Mouse (Mus musculus) liver, embryonic 14.5 days (tissue): ENCODE measurements at regions not wholly inside any gene's neighbourhood (a gene's known extent, or its start where the extent isn't known, plus 50 kb on each side); places are given as distances from the start of the nearest gene placed in this dataset.
A peak's percentile ranks its signal among the peaks of the same experiment; 100 is the strongest.

Source experiments
- ATAC-seq: fragments of 200-750 bp; cut with Nextera tagmentation; 2 replicates; pipeline ENCODE4 v1.8.0; 2017; ENCODE audit warnings: moderate number of reproducible peaks, mild to moderate bottlenecking, moderate library complexity; ENCODE audit not compliant: insufficient read depth
- DNase-seq, 3 experiments: peaks; one replicate each; pipeline ENCODE4 v3.0.0-alpha.2; 2012 to 2013; ENCODE audit warnings: low read depth in 3 of 3, low spot score in 3 of 3
- H3K27ac ChIP-seq: fragments of 300-500 bp; sonication (generic); 2 replicates; pipeline ENCODE4 v1.5.1; 2014; ENCODE audit warnings: moderate library complexity, mild to moderate bottlenecking, control low read depth, inconsistent platforms
- H3K27me3 ChIP-seq: fragments of 300-500 bp; sonication (generic); 2 replicates; pipeline ENCODE4 v1.6.1; 2014; ENCODE audit warnings: mild to moderate bottlenecking, low read length, moderate library complexity; ENCODE audit not compliant: control insufficient read depth, insufficient read depth
- H3K36me3 ChIP-seq: fragments of 300-500 bp; sonication (generic); replicated peaks from 2 replicates; pipeline ENCODE4 v1.6.1; 2014; ENCODE audit warnings: low read depth; ENCODE audit not compliant: control insufficient read depth, insufficient read depth
- H3K4me1 ChIP-seq, 2 experiments: fragments of 200-500 bp in 1 of 2; fragments of 300-500 bp in 1 of 2; sonication (generic) in 1 of 2; replicated peaks; 2 replicates each; pipeline ENCODE4 v1.6.1; 2012 to 2014; ENCODE audit warnings: antibody characterized with exemption in 1 of 2, inconsistent platforms in 1 of 2, low read length in 1 of 2; ENCODE audit not compliant: control insufficient read depth in 2 of 2, insufficient read depth in 2 of 2
- H3K4me2 ChIP-seq: fragments of 300-500 bp; sonication (generic); 2 replicates; pipeline ENCODE4 v1.6.1; 2014; ENCODE audit warnings: low read depth, mild to moderate bottlenecking, control low read depth, moderate library complexity
- H3K4me3 ChIP-seq, 2 experiments: fragments of 200-500 bp in 1 of 2; fragments of 300-500 bp in 1 of 2; sonication (generic) in 1 of 2; 2 replicates each; pipeline ENCODE4 v1.5.1; 2012 to 2014; ENCODE audit warnings: low read depth in 2 of 2, low read length in 2 of 2, mild to moderate bottlenecking in 2 of 2, control low read depth in 1 of 2, inconsistent platforms in 1 of 2, moderate library complexity in 1 of 2; ENCODE audit not compliant: insufficient read depth in 1 of 2
- H3K9ac ChIP-seq: fragments of 300-500 bp; sonication (generic); replicated peaks from 2 replicates; pipeline ENCODE4 v1.6.1; 2014; ENCODE audit warnings: mild to moderate bottlenecking, control low read depth, moderate library complexity
- H3K9me3 ChIP-seq: fragments of 300-500 bp; sonication (generic); 2 replicates; pipeline ENCODE4 v1.6.1; 2016; ENCODE audit warnings: low read length, mixed read lengths; ENCODE audit not compliant: control insufficient read depth
- CTCF ChIP-seq: IDR thresholded peaks from 2 replicates; pipeline ENCODE4 v1.5.1; 2016; ENCODE audit warnings: antibody characterized with exemption, low read depth, control low read depth
- EP300 ChIP-seq: IDR thresholded peaks from 2 replicates; pipeline ENCODE4 v1.6.1; 2016; ENCODE audit warnings: antibody characterized with exemption, low read depth
- WGBS: fragments of 180-500 bp; shearing (Covaris S2); extraction: QIAGEN DNeasy Blood & Tissue Kit; methylation state at CpG from one replicate; pipeline ENCODE4 v1.1.7; 2014; ENCODE audit not compliant: insufficient replicate concordance; 5-methylcytosine and 5-hydroxymethylcytosine counted together

DNA sequence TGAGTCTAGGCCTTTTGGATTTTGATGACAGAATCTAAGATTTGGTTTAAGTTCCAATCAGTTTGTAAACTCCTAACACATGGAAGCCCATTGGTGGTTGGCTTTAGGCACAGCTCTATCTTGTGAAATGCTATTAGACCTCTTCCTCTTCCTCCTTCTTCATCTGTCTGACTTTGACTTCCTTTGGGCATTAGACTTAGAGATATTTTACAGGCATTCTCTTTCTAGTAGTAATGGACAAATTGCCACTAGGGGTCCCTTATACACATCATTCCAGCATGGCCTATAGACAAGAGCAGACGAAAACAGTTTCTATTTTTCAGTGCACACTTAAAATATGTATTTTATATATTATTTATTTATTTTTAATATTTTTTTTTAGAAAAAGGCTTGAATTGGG is 221.5 kb downstream of the 1500009L16Rik start:
- no peaks in the 10 kb centered on the region for H3K36me3 ChIP-seq
- no peak overlapping the region for H3K4me3 ChIP-seq
- no peak for DNase-seq
- no peak for TF ChIP-seq CTCF
- no peak for TF ChIP-seq EP300
- no peak overlapping the region for H3K27ac ChIP-seq
- H3K9ac ChIP-seq, result no peak overlapping the region
- H3K4me2 ChIP-seq, result no peak overlapping the region
- no peaks in the 10 kb centered on the region for H3K27me3 ChIP-seq
- H3K9me3 ChIP-seq, result no peaks in the 10 kb centered on the region
- WGBS, result 43% methylated on average over 1 of the region's 1 CpGs
- peaks cover 2 to 28% of the 10 kb centered on the region in 2 experiments; a peak in 3 of 4 replicates for H3K4me1 ChIP-seq
- no peak for ATAC-seq

DNA sequence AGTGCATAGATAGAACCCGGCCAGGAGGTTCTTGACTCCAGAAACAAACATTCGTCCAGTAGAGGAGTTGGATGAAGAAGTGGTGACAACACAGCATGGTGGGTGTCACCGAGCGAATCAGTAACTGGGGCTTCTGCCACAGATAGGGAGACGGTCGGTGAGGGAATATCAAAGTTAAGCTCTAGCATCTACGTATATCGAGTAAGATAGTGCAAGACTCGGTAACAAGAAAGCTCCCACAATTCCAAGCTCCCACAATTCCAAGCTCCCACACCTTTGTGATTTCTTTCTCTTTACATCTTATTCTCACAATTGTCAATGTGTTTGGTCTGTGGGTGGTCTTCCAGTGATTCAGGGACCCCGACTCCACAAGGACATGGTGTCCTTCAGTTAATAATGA is 222.2 kb downstream of the 1500009L16Rik start:
- 61% methylated on average over 10 of the region's 10 CpGs for WGBS
- Histone ChIP-seq H3K4me3 (no peak overlapping the region), H3K9me3 (no peaks in the 10 kb centered on the region), H3K36me3 (no peaks in the 10 kb centered on the region), H3K27me3 (no peaks in the 10 kb centered on the region), H3K4me2 (peak overlapping the region; percentile 27), H3K4me1 (peaks cover 2 to 28% of the 10 kb centered on the region in 2 experiments; a peak in 3 of 4 replicates), H3K9ac (no peak overlapping the region), H3K27ac (no peak overlapping the region)
- no peak for TF ChIP-seq CTCF
- no peak for TF ChIP-seq EP300
- no peak for DNase-seq
- ATAC-seq, result no peak

DNA sequence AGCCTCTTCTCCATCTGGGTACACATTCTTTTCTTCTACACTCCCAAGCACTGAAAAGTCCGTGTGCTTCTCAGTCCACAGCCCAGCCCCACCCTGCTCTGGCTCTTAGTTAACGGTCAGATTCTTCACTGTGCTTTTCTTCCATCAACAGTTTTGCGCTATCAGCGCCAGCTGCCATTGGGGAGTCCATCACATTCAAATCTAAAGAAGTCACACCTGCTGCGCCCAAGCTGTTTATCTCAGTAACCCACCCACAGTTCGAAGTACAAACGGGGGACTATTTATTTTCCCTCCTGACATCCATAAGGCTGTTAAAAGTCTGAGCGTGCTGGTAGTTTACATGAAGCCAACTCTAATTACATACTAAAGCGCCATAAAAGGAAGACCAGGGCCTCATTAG is 222.8 kb downstream of the 1500009L16Rik start:
- Histone ChIP-seq H3K36me3 (no peaks in the 10 kb centered on the region), H3K9ac (no peak overlapping the region), H3K4me3 (no peak overlapping the region), H3K4me2 (peak overlapping the region; percentile 27), H3K9me3 (no peaks in the 10 kb centered on the region), H3K27me3 (no peaks in the 10 kb centered on the region), H3K4me1 (peaks cover 2 to 28% of the 10 kb centered on the region in 2 experiments; a peak in 3 of 4 replicates), H3K27ac (no peak overlapping the region)
- DNase-seq (peak; percentile 25 to 31 (median 27)), ATAC-seq (peak; percentile 80)
- TF ChIP-seq EP300, result peak; percentile 86
- no peak for TF ChIP-seq CTCF
- 34% methylated on average over 9 of the region's 9 CpGs for WGBS

DNA sequence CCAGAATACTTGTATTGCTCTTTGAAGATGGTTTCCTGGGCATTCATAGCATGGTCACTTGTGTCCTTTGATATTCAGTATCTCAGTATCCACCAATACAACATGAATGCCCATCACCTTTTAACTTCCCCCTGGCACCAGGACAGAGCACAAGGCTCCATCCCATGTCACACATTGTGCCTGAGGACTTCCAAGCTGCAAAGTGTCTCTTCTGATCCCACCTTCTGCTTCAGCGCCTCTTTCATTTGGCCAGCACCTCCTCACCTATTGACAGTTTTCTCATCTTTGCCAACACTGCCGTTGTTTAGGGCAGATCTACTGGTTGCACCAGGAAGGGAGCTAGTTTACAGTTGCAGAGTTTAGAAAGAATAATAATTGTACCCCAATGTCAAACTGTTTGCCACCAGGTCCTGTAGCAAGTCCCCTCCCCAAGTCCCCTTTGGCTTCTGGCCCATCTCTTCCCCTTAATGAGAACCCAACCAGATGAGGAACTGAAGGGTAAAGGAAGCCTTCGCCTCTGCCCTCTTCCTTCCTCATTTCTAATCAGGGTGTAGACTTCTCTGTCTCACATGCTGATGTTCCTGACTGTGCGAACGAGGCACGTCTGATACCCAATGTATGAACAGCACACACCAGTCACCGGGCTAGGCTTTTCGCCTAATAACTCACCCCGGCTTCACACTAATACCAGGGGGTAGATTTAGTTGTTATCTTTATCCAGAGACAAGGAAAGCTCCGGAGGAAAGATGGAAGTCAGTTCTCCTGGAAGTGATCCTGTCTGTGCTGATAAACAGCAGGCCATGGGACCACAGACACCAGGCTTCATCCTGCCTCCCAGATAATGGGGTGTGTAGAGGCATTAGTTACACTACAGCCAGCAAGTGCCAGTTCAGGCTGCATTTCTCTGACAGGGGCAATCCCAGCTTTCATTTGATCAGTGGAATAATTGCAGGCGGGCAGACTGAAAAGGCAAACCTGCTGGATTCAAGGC is 223.8 kb downstream of the 1500009L16Rik start:
- Histone ChIP-seq H3K4me2 (no peak overlapping the region), H3K36me3 (no peaks in the 10 kb centered on the region), H3K27me3 (no peaks in the 10 kb centered on the region), H3K4me1 (peaks cover 2 to 28% of the 10 kb centered on the region in 2 experiments; a peak in 3 of 4 replicates), H3K9ac (no peak overlapping the region), H3K4me3 (no peak overlapping the region), H3K27ac (no peak overlapping the region), H3K9me3 (no peaks in the 10 kb centered on the region)
- WGBS, result 18% methylated on average over 11 of the region's 11 CpGs
- no peak for TF ChIP-seq CTCF
- TF ChIP-seq EP300, result no peak
- ATAC-seq (peak; percentile 51), DNase-seq (peak in 2 of 3 experiments; percentile 9 to 11)

DNA sequence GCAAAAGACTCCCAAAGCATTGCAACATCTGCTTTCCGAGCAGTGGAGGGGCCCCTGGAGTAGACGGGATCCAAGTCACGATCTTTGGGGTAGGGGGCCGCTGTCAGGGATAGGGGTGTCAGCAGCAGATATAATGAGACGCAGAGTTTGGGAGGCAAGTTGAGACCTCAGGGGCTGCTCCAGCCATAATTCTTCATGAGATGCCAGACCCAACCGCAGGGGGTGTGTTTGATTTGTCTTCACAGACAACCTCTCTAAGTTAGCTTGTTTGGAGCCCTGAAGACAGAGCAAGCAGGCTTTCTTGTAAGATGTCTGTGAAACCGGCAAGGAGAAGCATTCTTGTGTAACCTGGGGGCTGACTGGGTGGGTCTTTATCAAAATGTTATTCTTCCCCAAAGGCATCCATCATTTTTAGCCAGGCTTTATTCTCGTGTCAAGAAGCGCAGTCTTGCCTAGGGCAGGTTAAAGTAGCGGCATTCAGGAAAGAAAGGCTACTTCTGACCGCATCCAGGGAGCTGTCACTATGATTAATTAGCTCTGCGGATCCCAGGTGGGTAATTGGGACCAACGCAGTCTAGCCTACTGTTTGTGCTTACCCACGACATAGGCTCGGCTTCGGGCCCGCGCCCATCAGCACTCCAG is 234.6 kb downstream of the 1500009L16Rik start:
- ATAC-seq (no peak), DNase-seq (no peak)
- H3K4me3 ChIP-seq, result no peak overlapping the region
- no peaks in the 10 kb centered on the region for H3K27me3 ChIP-seq
- H3K4me2 ChIP-seq, result no peak overlapping the region
- no peak overlapping the region for H3K9ac ChIP-seq
- H3K4me1 ChIP-seq, result no peaks in the 10 kb centered on the region
- no peaks in the 10 kb centered on the region for H3K36me3 ChIP-seq
- no peak for TF ChIP-seq EP300
- TF ChIP-seq CTCF, result no peak
- no peaks in the 10 kb centered on the region for H3K9me3 ChIP-seq
- WGBS, result 74% methylated on average over 18 of the region's 18 CpGs
- no peak overlapping the region for H3K27ac ChIP-seq
